Mouse (Mus musculus): ENCODE results near the gene Tspan4. TPM values are rescaled to one million over a fixed set of nuclear protein-coding genes. Genes with fewer than 3 reads are reported as not detected.
A peak's percentile ranks its signal among the peaks of the same experiment; 100 is the strongest.

The Tspan4 gene
- total RNA-seq (2014; rRNA removed), result 101 and 119 TPM in 2 replicates
- polyA plus RNA-seq (2015; fragmentation: Nextera tagmentation; extraction: Ambion mirVana), result 78.2 and 83.9 TPM in 2 replicates

GRCm38 (mm10) chr7:141475011-141475804 is at the start of gene Tspan4, which contains the start of gene Polr2l:
Tspan4 (plus strand) TSS chr7:141475240.
Polr2l (minus strand) TSS chr7:141475132.
- DNase-seq (ENCODE audit: low spot score), result peak; percentile 91
- 1% methylated on average over 87 of the region's 87 CpGs for WGBS

GRCm38 (mm10) chr7:141426948-141427730 is 47.9 kb upstream of the Tspan4 start:
- H3K9ac ChIP-seq (replicated peaks; ENCODE audit: low read length), result no peak overlapping the region
- DNase-seq (ENCODE audit: low spot score), result no peak
- 87% methylated on average over 12 of the region's 12 CpGs for WGBS
- no peak overlapping the region for H3K27ac ChIP-seq
- H3K4me1 ChIP-seq (ENCODE audit: insufficient read depth, low read length), result no peaks in the 10 kb centered on the region
- ATAC-seq, result no peak
- TF ChIP-seq CTCF (IDR thresholded peaks at IDR 0.05; ENCODE audit: low read depth), result no peak
- H3K27me3 ChIP-seq (ENCODE audit: insufficient read depth, low read length), result no peaks in the 10 kb centered on the region
- peaks cover 14% of the 10 kb centered on the region; the same call in 1 of the 2 replicates for H3K36me3 ChIP-seq (ENCODE audit: insufficient read depth, low read length)
- no peak overlapping the region for H3K4me2 ChIP-seq (ENCODE audit: low read depth, low read length)
- H3K9me3 ChIP-seq (ENCODE audit: low read length), result no peaks in the 10 kb centered on the region
- no peak overlapping the region for H3K4me3 ChIP-seq (ENCODE audit: low read length)

More at GRCm38 (mm10) chr7:141475011-141475804, at the start of gene Tspan4, which contains the start of gene Polr2l:
- peaks cover 14% of the 10 kb centered on the region for H3K4me1 ChIP-seq (ENCODE audit: insufficient read depth, low read length)
- H3K27ac ChIP-seq, result peak within 1 kb of the TSS; percentile 80; the same call in 1 of the 2 replicates
- peak within 1 kb of the TSS; percentile 77 for H3K4me2 ChIP-seq (ENCODE audit: low read depth, low read length)
- H3K36me3 ChIP-seq (ENCODE audit: insufficient read depth, low read length), result peaks cover 12% of the 10 kb centered on the region
- no peak; the same call in 1 of the 2 replicates for TF ChIP-seq CTCF (IDR thresholded peaks at IDR 0.05; ENCODE audit: low read depth)
- peak within 1 kb of the TSS; percentile 60 for H3K4me3 ChIP-seq (ENCODE audit: low read length)
- H3K27me3 ChIP-seq (ENCODE audit: insufficient read depth, low read length), result no peaks in the 10 kb centered on the region
- no peaks in the 10 kb centered on the region for H3K9me3 ChIP-seq (ENCODE audit: low read length)
- ATAC-seq, result peak; percentile 87
- H3K9ac ChIP-seq (replicated peaks; ENCODE audit: low read length), result peak within 1 kb of the TSS; percentile 87

GRCm38 (mm10) chr7:141428701-141429100 is 46.3 kb upstream of the Tspan4 start:
- H3K9ac ChIP-seq (replicated peaks; ENCODE audit: low read length), result peak overlapping the region; percentile 72
- H3K27ac ChIP-seq, result peak overlapping the region; percentile 88
- 53% methylated on average over 5 of the region's 5 CpGs for WGBS
- no peak for TF ChIP-seq CTCF (IDR thresholded peaks at IDR 0.05; ENCODE audit: low read depth)
- peak overlapping the region; percentile 66 for H3K4me2 ChIP-seq (ENCODE audit: low read depth, low read length)
- H3K4me3 ChIP-seq (ENCODE audit: low read length), result peak overlapping the region; percentile 46
- H3K27me3 ChIP-seq (ENCODE audit: insufficient read depth, low read length), result no peaks in the 10 kb centered on the region
- ATAC-seq (no peak; the same call in 1 of the 2 replicates), DNase-seq (ENCODE audit: low spot score) (peak; percentile 28)
- no peaks in the 10 kb centered on the region for H3K9me3 ChIP-seq (ENCODE audit: low read length)
- H3K36me3 ChIP-seq (ENCODE audit: insufficient read depth, low read length), result peaks cover 16% of the 10 kb centered on the region; the same call in 1 of the 2 replicates
- peaks cover 8% of the 10 kb centered on the region; the same call in 1 of the 2 replicates for H3K4me1 ChIP-seq (ENCODE audit: insufficient read depth, low read length)

- peak within 1 kb of the TSS; percentile 72 for H3K9ac ChIP-seq (replicated peaks; ENCODE audit: low read length)
- peak within 1 kb of the TSS; percentile 46 for H3K4me3 ChIP-seq (ENCODE audit: low read length)
- H3K9me3 ChIP-seq (ENCODE audit: low read length), result no peaks in the 10 kb centered on the region
- peak within 1 kb of the TSS; percentile 88 for H3K27ac ChIP-seq
- peak; percentile 16; the same call in 1 of the 2 replicates for TF ChIP-seq CTCF (IDR thresholded peaks at IDR 0.05; ENCODE audit: low read depth)
- ATAC-seq (peak; percentile 80), DNase-seq (ENCODE audit: low spot score) (peak; percentile 90)
- WGBS, result 2% methylated on average over 19 of the region's 19 CpGs
- H3K27me3 ChIP-seq (ENCODE audit: insufficient read depth, low read length), result no peaks in the 10 kb centered on the region
- H3K4me2 ChIP-seq (ENCODE audit: low read depth, low read length), result peak within 1 kb of the TSS; percentile 66
- H3K36me3 ChIP-seq (ENCODE audit: insufficient read depth, low read length), result peaks cover 16% of the 10 kb centered on the region; the same call in 1 of the 2 replicates
- peaks cover 11% of the 10 kb centered on the region; the same call in 1 of the 2 replicates for H3K4me1 ChIP-seq (ENCODE audit: insufficient read depth, low read length)
Measured at GRCm38 (mm10) chr7:141429310-141429709, 45.7 kb upstream of the Tspan4 start, which contains the start of gene Cend1. Cend1 (minus strand) TSS chr7:141429491.

- H3K27ac ChIP-seq, result peak overlapping the region; percentile 88
- no peak overlapping the region for H3K9ac ChIP-seq (replicated peaks; ENCODE audit: low read length)
- ATAC-seq (no peak), DNase-seq (ENCODE audit: low spot score) (no peak)
- H3K4me1 ChIP-seq (ENCODE audit: insufficient read depth, low read length), result peaks cover 15% of the 10 kb centered on the region; the same call in 1 of the 2 replicates
- H3K4me3 ChIP-seq (ENCODE audit: low read length), result no peak overlapping the region; the same call in 1 of the 2 replicates
- WGBS, result 57% methylated on average over 9 of the region's 9 CpGs
- no peak for TF ChIP-seq CTCF (IDR thresholded peaks at IDR 0.05; ENCODE audit: low read depth)
- no peaks in the 10 kb centered on the region for H3K9me3 ChIP-seq (ENCODE audit: low read length)
- peak overlapping the region; percentile 66 for H3K4me2 ChIP-seq (ENCODE audit: low read depth, low read length)
- no peaks in the 10 kb centered on the region for H3K27me3 ChIP-seq (ENCODE audit: insufficient read depth, low read length)
- H3K36me3 ChIP-seq (ENCODE audit: insufficient read depth, low read length), result peaks cover 16% of the 10 kb centered on the region; the same call in 1 of the 2 replicates
Measured at GRCm38 (mm10) chr7:141429840-141430584, 45.0 kb upstream of the Tspan4 start.
